Mouse (Mus musculus) limb, embryonic 12.5 days (tissue): ENCODE data around the gene Prokr1. TPM values are rescaled to one million over a fixed set of nuclear protein-coding genes. Genes with fewer than 3 reads are reported as not detected.

Source experiments
- ATAC-seq: fragments of 200-750 bp; cut with Nextera tagmentation; 2 replicates; pipeline ENCODE4 v1.8.0; 2017; ENCODE audit warnings: low read depth, moderate TSS enrichment; ENCODE audit not compliant: insufficient number of reproducible peaks, insufficient read depth, low FRiP score, low TSS enrichment
- H3K27ac ChIP-seq: fragments of 300-500 bp; sonication (generic); 2 replicates; pipeline ENCODE4 v1.5.1; 2016; ENCODE audit warnings: mild to moderate bottlenecking, moderate library complexity
- H3K27me3 ChIP-seq: fragments of 300-500 bp; sonication (generic); 2 replicates; pipeline ENCODE4 v1.6.1; 2016; ENCODE audit warnings: mild to moderate bottlenecking, moderate library complexity
- H3K36me3 ChIP-seq: fragments of 300-500 bp; sonication (generic); 2 replicates; pipeline ENCODE4 v1.6.1; 2016; ENCODE audit warnings: mild to moderate bottlenecking, moderate library complexity
- H3K4me1 ChIP-seq: fragments of 300-500 bp; sonication (generic); replicated peaks from 2 replicates; pipeline ENCODE4 v1.6.1; 2016
- H3K4me2 ChIP-seq: fragments of 300-500 bp; sonication (generic); 2 replicates; pipeline ENCODE4 v1.6.1; 2016; ENCODE audit warnings: mild to moderate bottlenecking, moderate library complexity
- H3K4me3 ChIP-seq: fragments of 300-500 bp; sonication (generic); replicated peaks from 2 replicates; pipeline ENCODE4 v1.5.1; 2016; ENCODE audit warnings: mild to moderate bottlenecking
- H3K9ac ChIP-seq: fragments of 300-500 bp; sonication (generic); replicated peaks from 2 replicates; pipeline ENCODE4 v1.6.1; 2016; ENCODE audit warnings: mild to moderate bottlenecking, moderate library complexity
- H3K9me3 ChIP-seq: fragments of 300-500 bp; sonication (generic); 2 replicates; pipeline ENCODE4 v1.6.1; 2016; ENCODE audit warnings: mild to moderate bottlenecking, moderate library complexity
- WGBS: fragments of 180-500 bp; shearing (Covaris S2); methylation state at CpG from one replicate; pipeline ENCODE4 v1.1.7; 2016; 5-methylcytosine and 5-hydroxymethylcytosine counted together
- polyA plus RNA-seq: library from polyadenylated mRNA; unstranded; fragments of >200 nt; fragmentation: Nextera tagmentation; extraction: Ambion mirVana; gene quantifications from 2 replicates; pipeline ENCODE4 v1.2.1, GENCODE M21; 2016

The Prokr1 gene
- polyA plus RNA-seq, 1 experiment from 2014 or later: 1.7 TPM

- H3K27ac ChIP-seq: no peak overlapping the region
- no peaks in the 10 kb centered on the region for H3K9me3 ChIP-seq
- ATAC-seq: no peak
- H3K27me3 ChIP-seq: peaks cover 3% of the 10 kb centered on the region; the same call in 1 of the 2 replicates
- H3K4me2 ChIP-seq: no peak overlapping the region
- H3K4me3 ChIP-seq: no peak overlapping the region
- WGBS: 79% methylated on average over 15 of the region's 15 CpGs
- H3K9ac ChIP-seq: no peak overlapping the region
- no peaks in the 10 kb centered on the region for H3K4me1 ChIP-seq
- no peaks in the 10 kb centered on the region for H3K36me3 ChIP-seq
Measured at GRCm38 (mm10) chr6:87538376-87539270, 51.9 kb downstream of the Prokr1 start.

- no peaks in the 10 kb centered on the region for H3K36me3 ChIP-seq
- 73% methylated on average over 5 of the region's 5 CpGs for WGBS
- ATAC-seq: no peak
- H3K4me2 ChIP-seq: no peak overlapping the region
- no peaks in the 10 kb centered on the region for H3K9me3 ChIP-seq
- H3K4me1 ChIP-seq: 0 out of 2 replicates have a peak, but pooled peaks cover 3% of the 10 kb centered on the region
- no peak overlapping the region for H3K4me3 ChIP-seq
- no peak overlapping the region for H3K27ac ChIP-seq
- H3K9ac ChIP-seq: no peak overlapping the region
- peaks cover 3% of the 10 kb centered on the region; the same call in 1 of the 2 replicates for H3K27me3 ChIP-seq
Measured at GRCm38 (mm10) chr6:87537678-87538077, 52.9 kb downstream of the Prokr1 start.

GRCm38 (mm10) chr6:87536270-87536669 lies 54.3 kb downstream of the Prokr1 start:
- no peak overlapping the region for H3K9ac ChIP-seq
- no peaks in the 10 kb centered on the region for H3K36me3 ChIP-seq
- H3K27me3 ChIP-seq: peaks cover 3% of the 10 kb centered on the region; the same call in 1 of the 2 replicates
- no peaks in the 10 kb centered on the region for H3K9me3 ChIP-seq
- no peak overlapping the region for H3K4me2 ChIP-seq
- no peak for ATAC-seq
- H3K4me1 ChIP-seq: 0 out of 2 replicates have a peak, but pooled peaks cover 3% of the 10 kb centered on the region
- 72% methylated on average over 8 of the region's 8 CpGs for WGBS
- H3K4me3 ChIP-seq: no peak overlapping the region
- H3K27ac ChIP-seq: no peak overlapping the region

- Histone ChIP-seq H3K9ac (no peak overlapping the region), H3K4me3 (no peak overlapping the region), H3K9me3 (no peaks in the 10 kb centered on the region), H3K36me3 (no peaks in the 10 kb centered on the region), H3K27ac (no peak overlapping the region), H3K27me3 (peaks cover 3% of the 10 kb centered on the region; the same call in 1 of the 2 replicates), H3K4me2 (no peak overlapping the region), H3K4me1 (0 out of 2 replicates have a peak, but pooled peaks cover 3% of the 10 kb centered on the region)
- ATAC-seq: no peak
- 75% methylated on average over 9 of the region's 9 CpGs for WGBS
Measured at GRCm38 (mm10) chr6:87535651-87536050, 54.9 kb downstream of the Prokr1 start.

GRCm38 (mm10) chr6:87534855-87535575 lies 55.5 kb downstream of the Prokr1 start:
- H3K9ac ChIP-seq: no peak overlapping the region
- H3K27ac ChIP-seq: no peak overlapping the region
- 83% methylated on average over 9 of the region's 9 CpGs for WGBS

GRCm38 (mm10) chr6:87532953-87533710 lies 57.4 kb downstream of the Prokr1 start, which contains the start of gene Arhgap25:
Arhgap25 (minus strand) TSS chr6:87533259.
- Histone ChIP-seq H3K36me3 (no peaks in the 10 kb centered on the region), H3K4me3 (no peak within 1 kb of the TSS), H3K9ac (no peak within 1 kb of the TSS), H3K4me2 (no peak within 1 kb of the TSS), H3K9me3 (no peaks in the 10 kb centered on the region), H3K4me1 (0 out of 2 replicates have a peak, but pooled peaks cover 3% of the 10 kb centered on the region), H3K27ac (no peak within 1 kb of the TSS), H3K27me3 (no peaks in the 10 kb centered on the region)
- 53% methylated on average over 14 of the region's 14 CpGs for WGBS
- ATAC-seq: no peak

More at GRCm38 (mm10) chr6:87534855-87535575, 55.5 kb downstream of the Prokr1 start:
- H3K4me2 ChIP-seq: no peak overlapping the region
- peaks cover 3% of the 10 kb centered on the region; the same call in 1 of the 2 replicates for H3K27me3 ChIP-seq
- H3K4me1 ChIP-seq: 0 out of 2 replicates have a peak, but pooled peaks cover 3% of the 10 kb centered on the region
- ATAC-seq: no peak
- no peak overlapping the region for H3K4me3 ChIP-seq
- H3K36me3 ChIP-seq: no peaks in the 10 kb centered on the region
- H3K9me3 ChIP-seq: no peaks in the 10 kb centered on the region

- no peaks in the 10 kb centered on the region for H3K9me3 ChIP-seq
Measured at GRCm38 (mm10) chr6:87531456-87532015, 59.0 kb downstream of the Prokr1 start.

GRCm38 (mm10) chr6:87530386-87530785 lies 60.2 kb downstream of the Prokr1 start:
- Histone ChIP-seq H3K9me3 (no peaks in the 10 kb centered on the region), H3K27ac (no peak overlapping the region), H3K36me3 (no peaks in the 10 kb centered on the region), H3K4me1 (0 out of 2 replicates have a peak, but pooled peaks cover 3% of the 10 kb centered on the region), H3K27me3 (no peaks in the 10 kb centered on the region), H3K4me2 (no peak overlapping the region), H3K4me3 (no peak overlapping the region), H3K9ac (no peak overlapping the region)
- WGBS: 91% methylated on average over 2 of the region's 2 CpGs
- no peak for ATAC-seq

More at GRCm38 (mm10) chr6:87531456-87532015, 59.0 kb downstream of the Prokr1 start:
- no peak overlapping the region for H3K27ac ChIP-seq
- no peak overlapping the region for H3K4me2 ChIP-seq
- no peaks in the 10 kb centered on the region for H3K27me3 ChIP-seq
- H3K36me3 ChIP-seq: no peaks in the 10 kb centered on the region
- no peak for ATAC-seq
- H3K4me3 ChIP-seq: no peak overlapping the region
- no peak overlapping the region for H3K9ac ChIP-seq
- 78% methylated on average over 2 of the region's 2 CpGs for WGBS
- 0 out of 2 replicates have a peak, but pooled peaks cover 3% of the 10 kb centered on the region for H3K4me1 ChIP-seq
